Comparison of ENCODE assay signal across 14 mouse cellular contexts in genomic region chr2:125791485-125791885, GRCm38 (mm10). TPM values are rescaled to one million over a fixed set of nuclear protein-coding genes. Genes with fewer than 3 reads are reported as not detected.
A peak's percentile ranks its signal among the peaks of the same experiment; 100 is the strongest.
DNase-seq lines count a peak whose midpoint lies in the region; ATAC-seq and TF ChIP-seq lines count a peak whose summit lies in the region.
"Had no signal": no experiment of that assay in that cellular context is flagged by ENCODE, and none has a peak within 500 bp of the region (broad histone marks: within the 10 kb centered on the region; RNA-seq: fewer than 3 reads in every experiment).

No protein-coding gene starts in this region.

- no peaks in the 10 kb centered on the region for H3K27me3 ChIP-seq in kidney, postnatal 0 days (ENCODE audit: insufficient read depth, low read length)
- H3K27me3 ChIP-seq in lung, postnatal 0 days (replicated peaks; ENCODE audit: insufficient read depth, low read length) = no peaks in the 10 kb centered on the region
- H3K27me3 ChIP-seq in thymus, adult 2 months (ENCODE audit: control insufficient read depth, insufficient read depth, low read length) = no peaks in the 10 kb centered on the region
- H3K27me3 ChIP-seq in hindbrain, embryonic 11.5 days (ENCODE audit: control insufficient read depth, insufficient read depth, low read length) = no peaks in the 10 kb centered on the region
- H3K27me3 ChIP-seq: hindbrain, embryonic 15.5 days; midbrain, embryonic 12.5 days; stomach, embryonic 15.5 days had no signal

- 75% methylated on average over 7 of the region's 7 CpGs for WGBS in kidney, postnatal 0 days
- 0% methylated on average over 7 of the region's 7 CpGs for WGBS in bone marrow, adult 2 months
- WGBS in lung, postnatal 0 days = 48% methylated on average over 7 of the region's 7 CpGs
- 5% methylated on average over 7 of the region's 7 CpGs for WGBS in thymus, adult 2 months
- 79% methylated on average over 7 of the region's 7 CpGs for WGBS in hindbrain, embryonic 11.5 days

- H3K4me3 ChIP-seq in kidney, postnatal 0 days (replicated peaks; ENCODE audit: low read depth, low read length) = no peak overlapping the region
- H3K4me3 ChIP-seq in bone marrow, adult 2 months (replicated peaks; ENCODE audit: control insufficient read depth, low read depth, low read length) = peak overlapping the region; percentile 26
- H3K4me3 ChIP-seq in lung, postnatal 0 days (ENCODE audit: low read depth, low read length) = no peak overlapping the region
- peak overlapping the region; percentile 22; the same call in 1 of the 2 replicates for H3K4me3 ChIP-seq in thymus, adult 2 months (ENCODE audit: control insufficient read depth, insufficient read depth, low read length)
- no peak overlapping the region for H3K4me3 ChIP-seq in hindbrain, embryonic 11.5 days (ENCODE audit: low read depth, low read length)
- H3K4me3 ChIP-seq: hindbrain, embryonic 15.5 days; limb, embryonic 10.5 days; midbrain, embryonic 12.5 days; stomach, embryonic 15.5 days had no signal

- no peak for TF ChIP-seq CTCF in kidney, postnatal 0 days (IDR thresholded peaks at IDR 0.05; ENCODE audit: low read depth)
- TF ChIP-seq CTCF in bone marrow, adult 2 months (IDR thresholded peaks at IDR 0.05; ENCODE audit: control insufficient read depth, insufficient read depth, low read length) = no peak
- no peak for TF ChIP-seq CTCF in lung, postnatal 0 days (IDR thresholded peaks at IDR 0.05)
- no peak for TF ChIP-seq CTCF in thymus, adult 2 months (IDR thresholded peaks at IDR 0.05; ENCODE audit: borderline replicate concordance, control insufficient read depth, extremely low read depth, insufficient read depth, low read length, poor library complexity)

- no peak overlapping the region for H3K9ac ChIP-seq in kidney, postnatal 0 days (ENCODE audit: low read depth, low read length)
- no peak overlapping the region for H3K9ac ChIP-seq in lung, postnatal 0 days (replicated peaks; ENCODE audit: low read depth)
- H3K9ac ChIP-seq in hindbrain, embryonic 11.5 days (ENCODE audit: low read depth, low read length) = no peak overlapping the region
- H3K9ac ChIP-seq: hindbrain, embryonic 15.5 days; midbrain, embryonic 12.5 days; stomach, embryonic 15.5 days had no signal

- no peak overlapping the region for H3K4me2 ChIP-seq in kidney, postnatal 0 days (ENCODE audit: low read length)
- no peak overlapping the region; the same call in 1 of the 2 replicates for H3K4me2 ChIP-seq in lung, postnatal 0 days (replicated peaks; ENCODE audit: low read depth, low read length)
- no peak overlapping the region for H3K4me2 ChIP-seq in hindbrain, embryonic 11.5 days (replicated peaks; ENCODE audit: low read depth, low read length)
- H3K4me2 ChIP-seq: hindbrain, embryonic 15.5 days; midbrain, embryonic 12.5 days; stomach, embryonic 15.5 days had no signal

- H3K9me3 ChIP-seq in kidney, postnatal 0 days (replicated peaks; ENCODE audit: low read length) = no peaks in the 10 kb centered on the region
- no peaks in the 10 kb centered on the region for H3K9me3 ChIP-seq in lung, postnatal 0 days (ENCODE audit: low read length)
- H3K9me3 ChIP-seq in hindbrain, embryonic 11.5 days (ENCODE audit: control insufficient read depth, low read length) = no peaks in the 10 kb centered on the region
- H3K9me3 ChIP-seq: hindbrain, embryonic 15.5 days; limb, embryonic 10.5 days; midbrain, embryonic 12.5 days; stomach, embryonic 15.5 days had no signal

- no peak for ATAC-seq in kidney, postnatal 0 days (replicated peaks; ENCODE audit: low FRiP score, low read depth)
- ATAC-seq in lung, postnatal 0 days = peak; percentile 37
- no peak for ATAC-seq in hindbrain, embryonic 11.5 days (ENCODE audit: low FRiP score)

- intact Hi-C loops in heart, postnatal 36 days (cut with DNase I) = no loop called here

- H3K4me1 ChIP-seq in kidney, postnatal 0 days (replicated peaks; ENCODE audit: insufficient read depth, low read length) = no peaks in the 10 kb centered on the region
- H3K4me1 ChIP-seq in bone marrow, adult 2 months (ENCODE audit: control insufficient read depth, insufficient read depth, low read length) = peaks cover 3% of the 10 kb centered on the region; the same call in 1 of the 2 replicates
- H3K4me1 ChIP-seq in lung, postnatal 0 days (ENCODE audit: insufficient read depth, low read depth, low read length) = peaks cover 4% of the 10 kb centered on the region; the same call in 1 of the 2 replicates
- peaks cover 15% of the 10 kb centered on the region for H3K4me1 ChIP-seq in thymus, adult 2 months (replicated peaks; ENCODE audit: control insufficient read depth, insufficient read depth, low read length)
- no peaks in the 10 kb centered on the region for H3K4me1 ChIP-seq in hindbrain, embryonic 11.5 days (replicated peaks; ENCODE audit: control insufficient read depth, insufficient read depth, low read length)
- H3K4me1 ChIP-seq: hindbrain, embryonic 15.5 days; midbrain, embryonic 12.5 days had no signal

- TF ChIP-seq EP300 in lung, postnatal 0 days (IDR thresholded peaks at IDR 0.05) = peak; percentile 24; the same call in 1 of the 2 replicates

- no peak for TF ChIP-seq POLR2A in bone marrow, adult 2 months (IDR thresholded peaks at IDR 0.05; ENCODE audit: borderline replicate concordance, control insufficient read depth, low read depth, low read length)
- TF ChIP-seq POLR2A in thymus, adult 2 months (IDR thresholded peaks at IDR 0.05; ENCODE audit: control insufficient read depth, extremely low read depth, insufficient read depth, low read length, poor library complexity) = no peak

- peak; percentile 12 for DNase-seq in kidney, postnatal 0 days (ENCODE audit: low spot score)
- no peak for DNase-seq in kidney, adult 8-10 months
- peak; percentile 76 for DNase-seq in lung, postnatal 0 days (ENCODE audit: low spot score)
- DNase-seq in thymus, adult 2 months = peak; percentile 33
- DNase-seq in hindbrain, embryonic 11.5 days (ENCODE audit: low spot score) = no peak
- no peak for DNase-seq in urinary bladder, postnatal 10 days (ENCODE audit: low spot score)
- DNase-seq in heart, postnatal 36 days = no peak
- DNase-seq: cerebellum, adult 9-11 months; retina, postnatal 1 day had no signal

- no peak overlapping the region for H3K27ac ChIP-seq in kidney, postnatal 0 days
- H3K27ac ChIP-seq in bone marrow, adult 2 months (ENCODE audit: control insufficient read depth, insufficient read depth, low read depth, low read length, poor library complexity) = peak overlapping the region; percentile 23
- H3K27ac ChIP-seq in lung, postnatal 0 days (ENCODE audit: low read length) = peak overlapping the region; percentile 84
- H3K27ac ChIP-seq in thymus, adult 2 months (ENCODE audit: control insufficient read depth, insufficient read depth, low read length) = peak overlapping the region; percentile 69
- no peak overlapping the region for H3K27ac ChIP-seq in hindbrain, embryonic 11.5 days (ENCODE audit: low read depth, low read length)
- H3K27ac ChIP-seq: hindbrain, embryonic 15.5 days; limb, embryonic 10.5 days; midbrain, embryonic 12.5 days; stomach, embryonic 15.5 days had no signal

- no peaks in the 10 kb centered on the region for H3K36me3 ChIP-seq in kidney, postnatal 0 days (ENCODE audit: insufficient read depth, low read length)
- no peaks in the 10 kb centered on the region for H3K36me3 ChIP-seq in lung, postnatal 0 days (ENCODE audit: insufficient read depth, low read length)
- no peaks in the 10 kb centered on the region for H3K36me3 ChIP-seq in thymus, adult 2 months (ENCODE audit: control insufficient read depth, insufficient read depth, low read length)
- no peaks in the 10 kb centered on the region for H3K36me3 ChIP-seq in hindbrain, embryonic 11.5 days (ENCODE audit: control insufficient read depth, insufficient read depth, low read length)
- H3K36me3 ChIP-seq: hindbrain, embryonic 15.5 days; limb, embryonic 10.5 days; midbrain, embryonic 12.5 days; stomach, embryonic 15.5 days had no signal

RNA-seq across cellular contexts. Expression of gene Secisbp2l, which starts 8.8 kb away (rescaled TPM):
- 15.8 and 17.1 TPM in 2 replicates for polyA plus RNA-seq in kidney, postnatal 0 days (2015; fragmentation: Nextera tagmentation; extraction: Ambion mirVana)
- 14.1 and 14.3 TPM in 2 replicates for polyA plus RNA-seq in bone marrow, adult 2 months (2011; ENCODE audit: insufficient read depth, insufficient read length, low replicate concordance, missing spikeins)
- polyA plus RNA-seq in lung, postnatal 0 days (2015; fragmentation: Nextera tagmentation; extraction: Ambion mirVana) = 43.3 and 45.3 TPM in 2 replicates
- 16.8 and 20.0 TPM in 2 replicates for polyA plus RNA-seq in thymus, adult 2 months (2012; rRNA removed)
- polyA plus RNA-seq in hindbrain, embryonic 11.5 days (2014; fragmentation: Nextera tagmentation; extraction: Ambion mirVana) = 29.2 and 32.4 TPM in 2 replicates
- total RNA-seq in heart, postnatal 36 days (2021) = 10 to 100 TPM; 28.1 to 30.0 TPM

Comparison
In these comparisons a context has a peak if more than half of its experiments do, and no peak if none do; other contexts are left out.
1. DNase-seq: peak in kidney, postnatal 0 days (single experiment), lung, postnatal 0 days (single experiment) and thymus, adult 2 months (single experiment); none in kidney, adult 8-10 months (0 of 2), hindbrain, embryonic 11.5 days (single experiment), urinary bladder, postnatal 10 days (single experiment) and heart, postnatal 36 days (0 of 2).
2. H3K27ac ChIP-seq: peak in bone marrow, adult 2 months (single experiment), lung, postnatal 0 days (single experiment) and thymus, adult 2 months (single experiment); none in kidney, postnatal 0 days (single experiment) and hindbrain, embryonic 11.5 days (single experiment).
3. H3K4me3 ChIP-seq: peak in bone marrow, adult 2 months (single experiment) and thymus, adult 2 months (single experiment); none in kidney, postnatal 0 days (single experiment), lung, postnatal 0 days (single experiment) and hindbrain, embryonic 11.5 days (single experiment).